Mouse (Mus musculus) hindbrain, embryonic 14.5 days (tissue): ENCODE data around the gene Gbp9. TPM values are rescaled to one million over a fixed set of nuclear protein-coding genes. Genes with fewer than 3 reads are reported as not detected.
"Not testable (repeated sequence)": the region's sequence is repeated elsewhere in the genome, so short reads cannot be mapped to it uniquely, and the experiment has no call there.

Experiments used
- ATAC-seq: fragments of 200-750 bp; cut with Nextera tagmentation; 2 replicates; pipeline ENCODE4 v1.8.0; 2017; ENCODE audit warnings: moderate number of reproducible peaks, mild to moderate bottlenecking, moderate TSS enrichment, moderate library complexity; ENCODE audit not compliant: low FRiP score
- DNase-seq: peaks from one replicate; pipeline ENCODE4 v3.0.0-alpha.2; 2015; ENCODE audit warnings: low spot score
- H3K27ac ChIP-seq: fragments of 300-500 bp; sonication (generic); 2 replicates; pipeline ENCODE4 v1.5.1; 2014; ENCODE audit warnings: mild to moderate bottlenecking, moderate library complexity
- H3K27me3 ChIP-seq: fragments of 300-500 bp; sonication (generic); 2 replicates; pipeline ENCODE4 v1.6.1; 2014; ENCODE audit warnings: mild to moderate bottlenecking, low read length, mixed read lengths; ENCODE audit not compliant: control insufficient read depth, insufficient read depth
- H3K36me3 ChIP-seq: fragments of 300-500 bp; sonication (generic); replicated peaks from 2 replicates; pipeline ENCODE4 v1.6.1; 2014; ENCODE audit not compliant: control insufficient read depth, insufficient read depth
- H3K4me1 ChIP-seq: fragments of 300-500 bp; sonication (generic); replicated peaks from 2 replicates; pipeline ENCODE4 v1.6.1; 2014; ENCODE audit warnings: antibody characterized with exemption, low read length, mixed read lengths; ENCODE audit not compliant: control insufficient read depth, insufficient read depth
- H3K4me2 ChIP-seq: fragments of 300-500 bp; sonication (generic); replicated peaks from 2 replicates; pipeline ENCODE4 v1.6.1; 2014; ENCODE audit warnings: mild to moderate bottlenecking, moderate library complexity
- H3K4me3 ChIP-seq: fragments of 300-500 bp; sonication (generic); replicated peaks from 2 replicates; pipeline ENCODE4 v1.5.1; 2014; ENCODE audit warnings: mild to moderate bottlenecking, low read length
- H3K9ac ChIP-seq: fragments of 300-500 bp; sonication (generic); 2 replicates; pipeline ENCODE4 v1.6.1; 2014
- H3K9me3 ChIP-seq: fragments of 300-500 bp; sonication (generic); 2 replicates; pipeline ENCODE4 v1.6.1; 2016; ENCODE audit warnings: low read length; ENCODE audit not compliant: control insufficient read depth
- WGBS: fragments of 180-500 bp; shearing (Covaris S2); extraction: QIAGEN DNeasy Blood & Tissue Kit; methylation state at CpG from one replicate; pipeline ENCODE4 v1.1.7; 2014; 5-methylcytosine and 5-hydroxymethylcytosine counted together
- polyA plus RNA-seq: library from polyadenylated mRNA; unstranded; fragments of >200 nt; fragmentation: Nextera tagmentation; extraction: Ambion mirVana; gene quantifications from 2 replicates; pipeline ENCODE4 v1.2.1, GENCODE M21; 2014

The Gbp9 gene
- polyA plus RNA-seq, 1 experiment from 2014 or later = 2.9 TPM

DNA sequence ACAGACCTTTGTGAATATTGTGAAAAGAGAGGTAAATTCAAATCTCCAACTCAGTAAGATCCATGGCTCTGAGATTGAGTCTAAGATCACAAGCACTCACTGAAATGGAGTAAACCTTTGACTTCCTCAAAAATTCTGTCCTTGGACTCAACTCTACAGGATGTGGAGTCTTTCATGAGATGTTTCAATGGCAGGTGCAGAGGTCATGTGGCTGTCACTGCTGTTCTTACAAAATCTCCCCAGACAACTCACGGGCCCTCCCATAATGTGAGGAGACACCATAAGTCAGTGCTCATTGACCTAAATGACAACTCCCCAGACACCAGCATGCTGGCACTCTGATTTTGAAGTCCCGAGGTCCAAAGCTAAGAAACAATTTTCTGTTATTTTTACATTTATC, 74.9 kb downstream of the Gbp9 start:
- WGBS = 68% methylated on average over 2 of the region's 2 CpGs
- ATAC-seq, H3K9ac ChIP-seq: not testable (repeated sequence)

DNA sequence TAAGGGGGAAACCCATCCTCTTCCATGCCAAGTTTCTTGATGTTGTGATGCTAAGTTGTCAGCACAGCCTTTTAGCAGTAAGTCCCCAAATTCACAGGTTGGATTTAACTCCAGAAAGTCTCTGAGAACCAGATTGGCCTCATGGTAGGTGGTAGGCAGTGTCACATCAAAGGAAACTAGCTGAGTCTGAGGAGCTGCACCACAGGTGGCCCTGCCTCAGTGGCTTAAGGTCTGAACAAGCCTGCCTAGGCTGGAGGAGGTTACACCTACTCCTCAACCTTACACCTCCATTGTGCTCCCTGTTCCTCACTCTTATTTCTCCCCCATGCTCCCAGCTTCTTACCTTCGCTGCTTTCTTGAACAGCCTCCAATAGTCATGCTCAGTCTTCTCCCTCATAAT, 76.0 kb downstream of the Gbp9 start:
- H3K4me1 ChIP-seq = no peaks in the 10 kb centered on the region
- ATAC-seq (no peak), DNase-seq (no peak)
- no peak overlapping the region for H3K9ac ChIP-seq
- WGBS = 89% methylated on average over 1 of the region's 1 CpGs
- H3K4me2 ChIP-seq = no peak overlapping the region
- H3K4me3 ChIP-seq = no peak overlapping the region
- H3K9me3 ChIP-seq = no peaks in the 10 kb centered on the region
- no peaks in the 10 kb centered on the region for H3K27me3 ChIP-seq
- no peaks in the 10 kb centered on the region for H3K36me3 ChIP-seq
- no peak overlapping the region for H3K27ac ChIP-seq

More for the DNA sequence above, 74.9 kb downstream of the Gbp9 start:
- H3K4me2 ChIP-seq, H3K4me1 ChIP-seq, DNase-seq, H3K27me3 ChIP-seq, H3K9me3 ChIP-seq, H3K4me3 ChIP-seq, H3K36me3 ChIP-seq, H3K27ac ChIP-seq: not testable (repeated sequence)

DNA sequence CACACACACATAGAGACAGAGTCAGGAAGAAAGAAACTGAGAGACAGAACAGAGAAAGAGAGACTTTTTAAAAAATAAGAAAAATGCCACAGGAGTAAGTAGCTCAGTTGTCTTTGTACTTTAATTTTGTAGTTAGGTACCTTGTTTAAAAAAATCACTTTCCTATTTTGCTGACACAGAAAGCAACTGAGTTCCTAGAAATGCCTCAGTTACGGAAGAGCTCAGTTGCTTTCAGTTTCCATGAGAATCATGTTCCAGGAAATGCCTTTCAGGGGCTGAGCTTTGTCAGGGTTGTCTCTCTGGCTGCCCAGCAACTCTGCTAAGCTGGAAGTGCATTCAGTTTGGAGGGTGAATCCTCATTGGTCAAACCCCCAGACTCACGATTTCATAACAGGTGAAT, 76.9 kb downstream of the Gbp9 start:
- not testable (repeated sequence) for H3K4me3 ChIP-seq, H3K36me3 ChIP-seq, DNase-seq, H3K27me3 ChIP-seq, ATAC-seq, H3K4me1 ChIP-seq, H3K27ac ChIP-seq, H3K4me2 ChIP-seq, H3K9me3 ChIP-seq, H3K9ac ChIP-seq
- 89% methylated on average over 2 of the region's 2 CpGs for WGBS

DNA sequence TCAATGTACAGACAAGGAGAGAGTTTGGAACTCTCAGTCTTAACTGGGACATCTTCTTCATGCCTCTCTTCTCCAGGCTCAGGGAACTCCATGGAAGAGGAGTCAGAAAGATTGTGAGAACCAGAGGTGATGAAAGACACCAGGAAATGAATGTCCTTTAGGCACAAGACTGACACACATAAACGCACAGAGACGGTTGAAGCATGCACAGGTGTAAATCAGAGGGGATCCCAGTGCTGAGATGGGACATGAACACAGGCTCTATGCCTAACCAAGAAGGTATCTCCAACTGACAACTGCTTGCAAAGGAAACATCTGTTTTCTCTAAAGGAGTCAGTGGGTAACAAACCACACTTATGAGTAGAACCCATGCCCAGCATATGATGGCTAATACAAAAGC, 79.1 kb downstream of the Gbp9 start:
- Histone ChIP-seq H3K9ac (no peak overlapping the region), H3K9me3 (no peaks in the 10 kb centered on the region), H3K27ac (no peak overlapping the region), H3K4me1 (no peaks in the 10 kb centered on the region), H3K27me3 (no peaks in the 10 kb centered on the region), H3K36me3 (no peaks in the 10 kb centered on the region), H3K4me3 (no peak overlapping the region), H3K4me2 (no peak overlapping the region)
- DNase-seq (no peak), ATAC-seq (no peak)
- WGBS = 96% methylated on average over 2 of the region's 2 CpGs

DNA sequence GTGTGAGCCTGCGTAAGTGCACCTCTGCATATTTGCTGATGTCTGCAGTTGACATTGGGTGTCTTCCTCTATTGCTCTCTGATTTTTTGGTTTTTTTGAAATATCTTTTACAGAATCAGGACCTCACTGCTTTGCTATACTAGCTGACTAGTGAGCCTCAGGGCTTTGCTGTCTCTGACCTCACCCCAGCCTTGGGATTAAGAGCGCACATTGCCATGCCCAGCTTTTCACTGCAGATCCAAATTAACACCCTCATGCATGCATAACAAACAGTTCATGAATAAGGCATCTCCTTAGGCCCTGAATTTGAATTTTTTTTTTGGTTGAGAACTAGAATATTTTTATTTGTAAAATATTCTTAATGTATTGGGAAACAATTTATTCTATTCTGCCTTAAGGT, 84.1 kb downstream of the Gbp9 start:
- 77% methylated on average over 2 of the region's 2 CpGs for WGBS
- Histone ChIP-seq H3K9me3 (no peaks in the 10 kb centered on the region), H3K27ac (no peak overlapping the region), H3K27me3 (no peaks in the 10 kb centered on the region), H3K9ac (no peak overlapping the region), H3K4me1 (no peaks in the 10 kb centered on the region), H3K4me3 (no peak overlapping the region), H3K36me3 (no peaks in the 10 kb centered on the region), H3K4me2 (no peak overlapping the region)
- DNase-seq (no peak), ATAC-seq (no peak)

DNA sequence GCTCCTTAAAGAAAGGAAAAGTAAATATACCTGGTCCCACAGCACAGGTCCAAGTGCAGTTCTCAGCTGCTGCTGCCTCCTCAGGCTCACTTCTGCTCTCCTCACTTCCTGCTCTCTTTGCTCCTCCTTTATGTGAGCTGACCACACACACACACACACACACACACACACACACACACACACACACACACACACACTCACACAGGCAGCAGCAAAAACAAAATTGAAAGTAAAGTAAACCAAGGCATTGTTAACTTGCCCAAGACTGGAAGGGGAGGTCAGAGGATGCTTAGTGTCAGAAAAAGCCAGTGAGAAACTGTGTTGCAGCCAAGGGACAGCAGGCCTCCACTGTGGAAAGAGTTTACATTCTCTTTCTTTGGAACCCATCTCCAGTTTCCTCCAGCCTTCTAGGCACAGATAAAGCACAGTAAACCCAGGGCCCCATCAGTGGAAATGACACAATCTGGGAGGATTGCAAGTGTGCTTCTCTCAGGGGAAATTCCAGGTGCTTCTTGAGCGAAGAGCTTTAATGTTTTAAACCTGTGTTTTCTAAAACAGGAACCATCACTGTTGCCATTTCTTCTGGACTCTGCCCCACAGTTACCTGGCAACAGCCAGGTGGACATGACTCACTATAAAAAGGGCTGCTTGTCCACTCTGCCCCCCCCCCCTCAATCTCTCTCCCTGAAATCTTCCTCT, 85.7 kb downstream of the Gbp9 start:
- H3K4me3 ChIP-seq = not testable (repeated sequence)

DNA sequence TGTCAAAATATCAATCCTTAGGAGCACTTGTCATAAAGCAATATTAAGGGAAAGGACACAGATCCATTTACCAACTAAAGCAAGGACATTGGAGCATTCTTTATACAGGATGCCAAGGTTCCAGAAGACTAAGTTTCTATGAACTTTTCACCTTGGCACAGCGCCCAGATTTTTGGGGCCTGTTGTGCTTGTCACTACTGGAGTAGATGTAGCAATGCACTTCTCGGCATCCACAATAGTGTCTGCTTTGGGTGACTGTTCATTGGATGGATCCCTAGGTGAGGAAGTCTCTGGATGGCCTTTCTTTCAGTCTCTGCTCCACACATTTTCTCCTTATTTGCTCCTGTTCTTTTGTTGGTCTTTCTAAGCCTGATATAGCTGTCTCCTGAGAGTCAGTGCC, 107.0 kb downstream of the Gbp9 start:
- no peaks in the 10 kb centered on the region for H3K9me3 ChIP-seq
- no peak overlapping the region for H3K4me2 ChIP-seq
- no peak overlapping the region for H3K4me3 ChIP-seq
- H3K36me3 ChIP-seq = no peaks in the 10 kb centered on the region
- no peak for ATAC-seq
- no peaks in the 10 kb centered on the region for H3K4me1 ChIP-seq
- no peaks in the 10 kb centered on the region for H3K27me3 ChIP-seq
- 89% methylated on average over 2 of the region's 2 CpGs for WGBS
- DNase-seq = no peak
- H3K27ac ChIP-seq = no peak overlapping the region
- H3K9ac ChIP-seq = no peak overlapping the region

More for the DNA sequence above, 85.7 kb downstream of the Gbp9 start:
- DNase-seq, H3K36me3 ChIP-seq, H3K4me1 ChIP-seq, H3K9ac ChIP-seq, H3K4me2 ChIP-seq, H3K9me3 ChIP-seq, H3K27me3 ChIP-seq, H3K27ac ChIP-seq, ATAC-seq: not testable (repeated sequence)
- WGBS = 91% methylated on average over 1 of the region's 1 CpGs

Other genes starting within 250 kb of the Gbp9 start
- 0.33 and 0.47 TPM in 2 replicates for gene Abcg3, start 156.8 kb downstream of the Gbp9 start, polyA plus RNA-seq
- 1.2 TPM in 2 replicates for gene Gbp8, start within 50 bp of the Gbp9 start, polyA plus RNA-seq
- 3.8 and 4.9 TPM in 2 replicates for gene Gbp4, start within 50 bp of the Gbp9 start, polyA plus RNA-seq
- gene Gbp10, start 100.0 kb upstream of the Gbp9 start, polyA plus RNA-seq = 2.4 and 2.5 TPM in 2 replicates
- gene Gm43302, start 154.2 kb upstream of the Gbp9 start, polyA plus RNA-seq = 0.33 and 1.1 TPM in 2 replicates
- gene Gbp6, start 154.2 kb upstream of the Gbp9 start, polyA plus RNA-seq = 3.3 and 5.3 TPM in 2 replicates